Mouse (Mus musculus) activated CD4-positive, CD25-positive, alpha-beta regulatory T cell (primary cell): Measurements from ENCODE around the gene Fmnl3. TPM values are rescaled to one million over a fixed set of nuclear protein-coding genes. Genes with fewer than 3 reads are reported as not detected.

Experiments used
- polyA plus RNA-seq, 2 experiments: library from polyadenylated mRNA; unstranded; fragments of 100-300 nt; shearing (Covaris generic); gene quantifications; one replicate each; pipeline ENCODE4 v1.2.1; 2017

The Fmnl3 gene
- polyA plus RNA-seq: 10 to 100 TPM; 44.2 to 45.5 TPM

DNA sequence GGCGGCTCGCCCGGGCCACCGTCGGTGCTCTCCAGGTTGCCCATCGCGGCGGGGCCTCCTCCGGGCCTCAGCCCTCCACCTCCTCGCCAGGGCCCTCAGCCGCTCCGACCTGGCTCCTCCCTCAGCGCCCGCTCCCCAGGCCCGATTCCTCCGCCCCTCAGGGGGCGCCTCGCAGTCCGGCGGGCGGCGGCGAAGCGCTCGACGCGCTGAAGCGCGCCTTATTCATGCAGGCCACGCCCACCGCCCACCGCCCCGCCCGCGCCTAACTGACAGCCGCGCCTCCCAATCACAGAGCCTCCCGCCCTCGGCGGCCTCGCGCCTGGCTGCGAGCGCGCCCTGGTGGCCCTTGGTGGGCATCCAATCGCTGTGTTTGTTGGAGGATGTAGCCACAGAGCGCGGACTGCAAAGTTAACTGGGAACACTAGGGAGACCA, at the start of gene Fmnl3:
Gene Fmnl3, minus strand, starts transcription at position 224 of the 433 bp plus-strand sequence.

DNA sequence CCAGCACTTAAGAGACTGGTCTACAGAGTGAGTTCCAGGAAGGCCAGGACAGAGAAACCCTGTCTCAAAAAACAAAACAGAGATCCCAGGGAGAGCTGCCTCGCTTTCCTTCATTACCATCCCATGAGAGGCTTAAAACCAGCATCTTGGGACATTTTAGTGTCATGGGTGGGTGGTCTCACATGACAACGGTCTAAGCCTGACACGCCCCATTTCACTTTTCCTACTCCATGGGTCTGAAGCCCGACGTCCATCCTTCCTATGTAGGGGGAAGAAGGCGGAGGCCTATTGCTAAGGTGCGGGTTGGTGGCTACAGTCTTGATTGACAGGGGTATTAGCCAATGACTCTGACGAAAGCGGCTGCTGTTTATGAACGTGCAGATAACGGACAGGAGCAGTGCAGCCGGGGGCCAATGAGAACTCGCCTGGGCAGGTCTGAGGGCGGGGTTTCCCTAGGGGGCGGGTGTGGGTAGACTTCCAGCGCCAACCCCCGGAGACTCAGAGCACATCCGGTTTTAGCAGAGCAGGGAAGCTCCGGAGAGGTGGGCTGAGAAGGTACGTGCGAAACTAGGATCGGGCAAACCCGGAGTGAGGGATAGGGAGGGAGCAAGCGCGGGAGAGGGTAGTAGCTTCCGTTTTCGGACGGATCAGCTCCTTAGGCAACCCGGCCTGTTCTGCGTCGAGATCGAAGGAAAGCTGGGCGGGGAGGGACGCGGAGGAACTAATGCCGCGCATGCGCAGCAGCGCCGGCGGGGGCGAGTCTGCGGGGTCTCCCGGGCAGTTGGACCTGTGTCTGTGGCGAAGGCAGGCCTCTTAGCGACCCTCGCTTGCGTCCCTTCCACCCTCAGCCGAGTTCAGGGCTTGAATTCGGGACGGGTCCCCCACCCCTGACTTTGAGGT, 22.5 kb upstream of the Fmnl3 start, which contains the start of gene Tmbim6:
Gene Tmbim6, plus strand, starts transcription at position 397 of the 900 bp plus-strand sequence.

DNA sequence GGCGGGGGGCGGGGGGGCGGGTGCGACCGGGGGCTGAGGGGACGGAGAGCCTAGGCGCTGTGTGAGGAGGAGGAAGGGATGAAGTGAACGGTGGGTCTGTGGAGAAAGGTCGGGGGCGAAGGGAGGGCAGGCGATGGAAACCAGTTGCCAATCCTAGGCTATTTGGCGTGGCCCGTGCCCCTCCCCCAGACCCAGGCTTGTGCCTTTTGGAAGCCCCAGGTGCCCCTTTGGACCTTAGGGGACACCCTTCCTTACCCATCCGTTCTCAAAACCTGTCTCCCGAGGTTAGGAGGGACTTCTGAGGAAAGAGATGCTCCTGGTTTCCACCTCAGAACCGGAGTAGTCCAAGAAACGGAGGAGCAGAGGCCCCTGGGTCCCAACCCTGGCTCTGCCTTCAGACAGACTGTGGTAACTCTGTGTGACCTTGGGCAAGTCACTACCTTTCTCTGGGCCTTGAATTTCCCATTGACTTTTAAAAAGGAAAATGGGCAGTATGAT, 74.7 kb downstream of the Fmnl3 start, which contains the start of gene Fam186b:
Gene Fam186b, minus strand, starts transcription at position 405 of the 498 bp plus-strand sequence.

DNA sequence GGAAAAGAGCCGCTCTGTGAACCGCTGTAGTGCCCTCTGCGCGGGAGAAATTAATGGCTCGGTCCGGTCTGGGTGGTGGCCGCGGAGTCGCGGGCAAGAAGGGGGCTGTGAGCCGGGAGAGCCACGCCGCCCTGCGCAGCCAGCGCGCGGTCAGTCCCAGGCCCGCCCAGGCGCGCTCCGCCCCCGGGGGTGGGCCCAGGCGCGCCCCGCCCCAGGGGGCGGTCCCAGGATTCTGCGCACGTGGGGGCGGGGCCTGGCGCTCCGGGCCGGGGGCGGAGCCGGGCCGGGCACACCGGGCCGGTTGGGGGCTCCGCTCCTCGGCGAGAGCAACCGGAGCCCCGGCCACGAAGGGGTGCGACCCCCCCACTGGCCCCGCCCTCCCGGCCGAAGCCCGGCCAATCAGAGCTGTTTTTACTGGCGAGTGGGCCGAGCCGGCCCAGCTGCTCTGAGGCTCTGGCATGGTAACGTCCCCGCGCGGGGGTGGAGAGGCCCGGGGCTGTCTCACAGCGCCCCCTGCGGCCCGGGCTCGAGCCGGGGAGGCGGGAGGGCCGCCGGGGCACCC, 75.4 kb downstream of the Fmnl3 start, which contains the start of gene Prpf40b:
Gene Prpf40b, plus strand, starts transcription at position 275 of the 562 bp plus-strand sequence.

Other genes starting within 250 kb of the Fmnl3 start
- gene Spats2, start 244.6 kb downstream of the Fmnl3 start, polyA plus RNA-seq: under 1 TPM in 1 of 2 experiments, not detected in 1; 0.33 TPM
- 1 to 10 TPM; 1.1 to 4.1 TPM for gene Kcnh3, start 145.6 kb downstream of the Fmnl3 start, polyA plus RNA-seq
- 100 to 1,000 TPM in 1 of 2 experiments, 10 to 100 TPM in 1; 99.5 to 122 TPM for gene Mcrs1, start 118.5 kb downstream of the Fmnl3 start, polyA plus RNA-seq
- gene Prpf40b, start 75.4 kb downstream of the Fmnl3 start, polyA plus RNA-seq: 10 to 100 TPM in 1 of 2 experiments, 1 to 10 TPM in 1; 4.3 to 17.1 TPM
- under 1 TPM; 0.32 to 0.38 TPM for gene Fam186b, start 74.6 kb downstream of the Fmnl3 start, polyA plus RNA-seq
- 100 to 1,000 TPM; 146 to 237 TPM for gene Tmbim6, start 22.4 kb upstream of the Fmnl3 start, polyA plus RNA-seq
- 10 to 100 TPM in 1 of 2 experiments, 1 to 10 TPM in 1; 8.0 to 12.3 TPM for gene Nckap5l, start 87.3 kb upstream of the Fmnl3 start, polyA plus RNA-seq
- gene Bcdin3d, start 104.2 kb upstream of the Fmnl3 start, polyA plus RNA-seq: 10 to 100 TPM; 20.4 to 22.9 TPM
- under 1 TPM; 0.01 to 0.20 TPM for gene Faim2, start 157.7 kb upstream of the Fmnl3 start, polyA plus RNA-seq
- gene Aqp2, start 208.6 kb upstream of the Fmnl3 start, polyA plus RNA-seq: not detected
- gene Aqp5, start 220.3 kb upstream of the Fmnl3 start, polyA plus RNA-seq: not detected
- not detected for gene Aqp6, start 230.9 kb upstream of the Fmnl3 start, polyA plus RNA-seq